Mouse (Mus musculus) heart, adult 2 months (tissue): ENCODE data around the gene D630003M21Rik.

ENCODE experiments used
- EP300 ChIP-seq: fragments of 200-500 bp; IDR thresholded peaks from 2 replicates; pipeline ENCODE4 v1.6.1; 2011; ENCODE audit warnings: low read depth, low read length, control low read depth; ENCODE audit not compliant: insufficient read depth
- POLR2A ChIP-seq: fragments of 200-500 bp; IDR thresholded peaks from 2 replicates; pipeline ENCODE4 v1.6.1; 2011; ENCODE audit warnings: mild to moderate bottlenecking, low read depth, low read length, control low read depth; ENCODE audit not compliant: insufficient read depth

- TF ChIP-seq EP300 (no peak), POLR2A (no peak)
These were observed 51.4 kb downstream of the D630003M21Rik start for GRCm38 (mm10) chr2:158177574-158177973.
